Mouse (Mus musculus): ENCODE data around the gene Tab1.

DNA sequence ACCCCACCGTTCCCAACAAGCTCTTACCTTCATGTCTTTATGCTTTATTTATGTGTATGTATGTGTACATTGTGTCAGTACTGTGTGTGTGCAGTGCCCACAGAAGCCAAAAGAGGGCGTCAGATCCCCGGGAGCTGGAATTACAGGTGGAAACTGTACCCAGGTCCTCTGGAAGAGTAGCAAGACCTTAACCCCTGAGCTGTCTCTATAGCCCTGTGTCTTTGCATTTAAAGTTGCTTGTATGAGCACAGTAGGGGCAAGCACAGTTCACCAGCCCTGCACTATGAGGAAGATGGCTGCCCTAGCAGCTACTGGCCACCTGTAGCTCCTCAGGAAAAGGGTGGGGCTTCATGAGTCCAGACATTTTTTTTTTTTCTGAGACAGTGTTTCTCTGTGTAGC lies 25.4 kb upstream of the Tab1 start:
- TF ChIP-seq MAX (IDR thresholded peaks at IDR 0.05; ENCODE audit: low read length) = no peak
- no peak for TF ChIP-seq ZMIZ1 (IDR thresholded peaks at IDR 0.05; ENCODE audit: low read depth, low read length)
- TF ChIP-seq JUND (conservative IDR thresholded peaks at IDR 0.05; ENCODE audit: low read depth, low read length) = no peak
- TF ChIP-seq POLR2A (IDR thresholded peaks at IDR 0.05; ENCODE audit: low read depth, low read length) = no peak
- TF ChIP-seq ZNF384 (IDR thresholded peaks at IDR 0.05; ENCODE audit: low read depth, low read length) = no peak
- TF ChIP-seq SMC3 (IDR thresholded peaks at IDR 0.05; ENCODE audit: low read depth, low read length) = no peak

All from CH12.LX (cell line).